Mouse (Mus musculus) midbrain, embryonic 12.5 days (tissue): ENCODE data around the gene Epop. TPM values are rescaled to one million over a fixed set of nuclear protein-coding genes. Genes with fewer than 3 reads are reported as not detected.

ENCODE experiments used
- microRNA-seq: library from miRNA; unstranded; fragments of <30 nt; microRNA quantifications from one replicate; pipeline ENCODE4, GENCODE M21; 2017
- polyA plus RNA-seq: library from polyadenylated mRNA; unstranded; fragments of >200 nt; fragmentation: Nextera tagmentation; extraction: Ambion mirVana; gene quantifications from 2 replicates; pipeline ENCODE4 v1.2.1, GENCODE M21; 2016

Gene Epop
- polyA plus RNA-seq, 1 experiment from 2014 or later: 14.2 TPM

Small RNA genes within 50 kb of the gene (microRNA-seq; reads per million reads assigned to microRNA genes)
- gene Gm24158 (not detected), gene Mir6927 (1.4 reads per million)

Other genes with a start within 250 kb of the Epop start
- gene Arhgap23, start 214.2 kb downstream of the Epop start, polyA plus RNA-seq: 6.3 and 7.9 TPM in 2 replicates
- 0.77 and 0.84 TPM in 2 replicates for gene 4933428G20Rik, start 129.4 kb downstream of the Epop start, polyA plus RNA-seq
- 6.5 and 7.3 TPM in 2 replicates for gene Srcin1, start 53.5 kb downstream of the Epop start, polyA plus RNA-seq
- gene Mllt6, start 33.7 kb upstream of the Epop start, polyA plus RNA-seq: 3.0 and 3.2 TPM in 2 replicates
- gene Cisd3, start 56.1 kb upstream of the Epop start, polyA plus RNA-seq: 12.4 and 13.5 TPM in 2 replicates
- gene Pcgf2, start 70.8 kb upstream of the Epop start, polyA plus RNA-seq: 16.5 and 20.0 TPM in 2 replicates
- 450 and 456 TPM in 2 replicates for gene Psmb3, start 73.7 kb upstream of the Epop start, polyA plus RNA-seq
- 2.7 and 3.3 TPM in 2 replicates for gene Pip4k2b, start 115.0 kb upstream of the Epop start, polyA plus RNA-seq
- gene Cwc25, start 136.9 kb upstream of the Epop start, polyA plus RNA-seq: 22.3 and 24.4 TPM in 2 replicates
- gene 1700001P01Rik, start 146.2 kb upstream of the Epop start, polyA plus RNA-seq: 0.31 and 1.3 TPM in 2 replicates
- 370 and 378 TPM in 2 replicates for gene Rpl23, start 152.7 kb upstream of the Epop start, polyA plus RNA-seq
- gene Lasp1, start 169.3 kb upstream of the Epop start, polyA plus RNA-seq: 102 and 106 TPM in 2 replicates
- 14.2 and 15.8 TPM in 2 replicates for gene B230217C12Rik, start 211.1 kb upstream of the Epop start, polyA plus RNA-seq